Mouse (Mus musculus) mesoderm, embryonic 11.5 days (tissue): ENCODE measurements around the gene Trpm3.

Experiments used
- DNase-seq: peaks from one replicate; pipeline ENCODE4 v3.0.0-alpha.2; 2012; ENCODE audit warnings: low read depth, low spot score

Gene Trpm3

DNA sequence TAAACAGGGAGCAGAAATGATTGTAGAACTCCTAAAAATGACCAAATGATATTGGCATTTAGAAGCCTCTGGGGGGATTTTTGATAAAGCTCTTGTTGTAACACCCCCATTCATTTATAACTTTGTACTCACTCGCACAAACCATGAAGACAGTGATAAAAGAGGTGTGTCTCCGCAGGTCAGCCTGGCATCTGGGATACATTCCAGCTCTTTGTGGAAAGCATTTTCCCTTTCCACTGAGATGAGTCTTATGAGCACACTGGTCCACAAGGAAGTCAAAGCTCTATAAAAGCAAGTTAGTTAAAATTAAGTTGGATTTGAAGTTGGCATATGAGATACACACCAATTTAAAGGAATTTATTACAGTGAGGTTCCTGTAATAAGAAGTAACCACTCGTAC lies 600.4 kb downstream of the Trpm3 start:
- no peak for DNase-seq

DNA sequence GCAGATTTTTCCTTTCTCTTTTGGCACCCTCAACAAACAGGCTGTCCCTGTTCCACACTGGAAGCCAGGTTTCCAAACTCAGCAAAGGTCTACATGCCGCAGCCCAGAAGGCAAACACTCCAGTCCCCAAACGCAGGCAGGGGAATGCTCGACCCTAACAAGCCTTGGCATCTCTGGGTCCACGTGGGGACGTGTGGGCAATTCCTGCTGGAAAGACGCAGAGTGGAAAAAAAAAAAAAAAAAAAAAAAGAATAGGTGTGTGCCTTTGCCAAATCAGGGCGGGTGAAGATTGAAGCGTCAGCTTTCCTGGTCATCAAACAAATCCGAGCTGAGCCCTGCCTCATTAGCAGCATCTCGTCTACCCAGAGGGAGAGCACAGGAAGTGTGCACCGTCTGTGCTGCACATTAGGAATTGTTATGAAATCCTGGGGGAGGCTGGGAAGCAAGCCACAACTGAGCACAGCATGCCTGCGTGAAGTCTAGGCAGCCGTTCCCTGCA lies 614.5 kb downstream of the Trpm3 start:
- no peak for DNase-seq

- no peak for DNase-seq
Measured at GRCm38 (mm10) chr19:22754071-22754470, 615.2 kb downstream of the Trpm3 start.

DNA sequence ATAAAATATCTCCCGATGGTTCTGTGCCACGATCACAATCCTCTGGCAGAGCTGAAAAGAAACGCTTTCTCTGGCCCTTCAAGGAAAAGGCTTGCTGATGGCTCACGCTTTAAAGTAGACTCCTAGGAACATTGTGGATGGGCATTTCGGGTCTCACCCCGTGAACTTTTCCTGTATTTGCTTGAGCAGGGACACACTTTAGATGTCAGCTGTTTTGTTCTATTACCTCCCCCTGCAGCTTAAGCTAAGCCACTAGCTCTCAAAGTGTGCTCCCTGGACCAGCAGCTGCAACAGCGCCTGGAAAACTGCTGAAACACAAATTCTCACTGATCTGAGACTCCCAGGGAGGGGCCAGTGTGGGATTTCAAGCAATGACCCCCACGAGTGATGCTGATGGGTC lies 615.7 kb downstream of the Trpm3 start:
- no peak for DNase-seq

GRCm38 (mm10) chr19:22758496-22758895 lies 619.6 kb downstream of the Trpm3 start:
- no peak for DNase-seq

GRCm38 (mm10) chr19:22768242-22768641 lies 629.4 kb downstream of the Trpm3 start:
- DNase-seq = no peak

DNA sequence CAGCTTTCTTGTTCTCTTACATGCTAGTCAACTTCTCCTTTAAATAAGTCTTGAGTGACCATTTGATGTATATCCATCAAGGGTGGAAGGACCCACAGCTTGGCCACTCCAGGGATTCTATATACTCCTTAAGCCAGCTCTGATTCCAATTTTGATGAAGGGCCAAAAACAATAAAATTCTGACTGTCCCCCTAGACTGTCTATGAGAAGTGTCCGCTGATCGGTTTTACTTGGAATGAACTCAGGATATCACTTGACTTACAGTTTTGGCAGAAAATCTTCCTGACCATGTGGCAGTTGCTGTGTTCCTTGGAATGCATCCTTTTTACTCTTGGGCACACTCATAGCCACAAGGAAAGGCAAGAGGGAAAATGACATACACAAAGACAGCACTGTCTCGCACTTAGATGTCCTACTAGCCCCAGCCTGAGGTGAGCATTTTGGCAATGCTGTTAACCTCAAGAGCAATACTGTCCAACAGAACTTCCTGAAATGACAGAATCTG lies 636.4 kb downstream of the Trpm3 start:
- no peak for DNase-seq

DNA sequence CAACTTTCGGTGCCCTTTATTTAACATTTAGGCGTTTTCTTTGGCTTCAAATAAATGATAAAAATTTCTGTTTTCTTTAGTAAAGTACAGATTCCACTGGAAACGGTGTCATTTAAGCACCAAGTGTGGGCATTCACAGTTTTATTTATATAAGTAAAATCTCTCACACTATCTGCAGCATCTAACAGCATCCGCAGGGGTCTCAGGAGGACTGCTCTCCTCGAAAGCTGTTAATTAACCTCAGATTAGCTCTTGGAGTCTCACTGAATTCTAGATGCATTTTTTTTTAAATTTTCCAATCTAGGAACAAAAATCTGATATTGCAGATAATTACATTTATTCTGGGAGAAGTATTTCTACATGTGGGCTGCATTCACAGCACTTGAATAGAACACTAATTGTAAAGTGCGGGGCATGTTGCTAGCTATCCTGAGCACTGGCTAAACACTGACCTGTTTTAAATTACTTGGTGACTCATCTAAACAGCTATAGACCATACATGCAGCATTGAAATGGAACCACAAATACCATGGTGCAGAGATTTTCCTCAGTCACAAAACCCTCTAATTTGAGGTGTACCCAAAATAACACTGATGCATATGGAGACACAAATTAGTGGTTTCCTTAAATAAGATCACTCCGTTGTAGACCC lies 641.5 kb downstream of the Trpm3 start:
- no peak for DNase-seq

DNA sequence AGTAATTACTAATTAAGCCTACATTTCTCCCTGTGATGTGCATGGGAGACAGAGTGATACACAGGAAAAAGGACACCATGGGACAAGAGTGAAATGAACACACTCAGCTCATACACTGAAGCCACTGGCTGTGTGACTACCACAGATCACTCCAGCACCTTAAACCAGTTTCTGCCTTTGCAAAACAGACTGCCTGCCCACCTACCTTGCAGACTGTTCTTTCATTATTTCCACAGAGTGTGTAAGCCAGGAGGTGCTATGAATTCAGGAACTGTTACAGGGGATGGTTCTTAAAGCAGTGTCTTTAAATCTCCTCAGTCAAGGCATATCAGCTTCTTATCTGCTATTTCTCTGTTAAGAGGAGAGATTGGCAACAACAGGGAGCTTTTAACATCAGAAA lies 642.7 kb downstream of the Trpm3 start:
- no peak for DNase-seq

DNA sequence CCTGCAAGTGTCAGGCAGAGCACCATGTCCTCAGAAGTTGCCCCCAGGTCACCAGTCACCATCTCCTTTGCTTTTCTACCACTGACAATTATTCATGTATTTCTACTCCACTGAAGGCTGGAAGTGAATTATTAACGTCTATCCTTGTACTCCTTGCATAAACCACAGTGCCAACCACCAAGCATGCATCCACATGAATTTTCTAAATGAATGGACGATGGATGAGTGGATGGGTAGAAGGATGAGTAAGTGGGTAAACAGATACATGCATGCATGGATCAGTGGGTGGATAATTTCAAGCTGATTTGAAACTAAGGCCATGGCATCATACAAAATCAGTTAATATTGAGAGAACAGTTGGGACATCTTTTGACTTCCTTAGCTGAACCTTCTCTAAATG lies 644.9 kb downstream of the Trpm3 start:
- DNase-seq = no peak

- no peak for DNase-seq
Measured at GRCm38 (mm10) chr19:22789753-22790152, 650.9 kb downstream of the Trpm3 start.

DNA sequence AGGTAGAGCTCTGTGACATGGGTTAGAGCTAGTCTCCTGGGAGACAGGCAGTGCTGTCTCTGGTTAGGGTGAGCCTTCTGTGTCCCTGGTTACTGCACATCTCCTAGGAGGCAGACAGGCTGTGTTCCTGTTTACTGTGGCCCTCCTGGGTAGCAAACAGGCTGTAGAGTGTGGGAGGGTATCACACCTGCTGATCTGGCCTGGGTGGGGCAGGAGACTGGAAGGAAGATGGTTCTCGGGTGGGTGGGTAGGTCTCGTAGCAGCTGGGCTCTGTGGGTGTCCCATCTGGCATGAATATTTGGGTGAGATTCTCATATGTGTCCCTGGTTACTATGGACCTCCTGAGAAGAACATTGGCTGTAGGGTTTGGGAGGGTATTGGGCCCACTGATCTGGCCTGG lies 658.1 kb downstream of the Trpm3 start:
- no peak for DNase-seq

- DNase-seq = no peak
Measured at GRCm38 (mm10) chr19:22800471-22800870, 661.6 kb downstream of the Trpm3 start.

- DNase-seq = no peak
Measured at GRCm38 (mm10) chr19:22803396-22803795, 664.5 kb downstream of the Trpm3 start.

DNA sequence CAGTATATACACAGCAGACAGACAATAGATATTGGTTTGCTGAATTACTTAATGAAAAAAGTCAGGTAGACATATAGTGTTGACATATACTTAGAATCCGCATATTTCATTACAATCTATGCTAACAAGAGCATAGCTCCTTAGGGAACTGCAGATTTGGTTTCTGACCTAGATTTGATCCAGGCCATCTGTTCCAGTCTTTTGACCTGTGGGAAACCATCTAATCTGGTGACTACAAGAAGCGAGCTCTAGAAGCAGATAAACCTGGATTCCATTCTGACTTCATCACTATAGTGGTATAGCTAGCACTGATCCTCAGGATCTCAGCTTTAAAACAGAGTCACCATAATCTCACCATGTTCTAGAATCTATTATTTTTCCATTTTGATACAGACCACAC lies 665.5 kb downstream of the Trpm3 start:
- no peak for DNase-seq

DNA sequence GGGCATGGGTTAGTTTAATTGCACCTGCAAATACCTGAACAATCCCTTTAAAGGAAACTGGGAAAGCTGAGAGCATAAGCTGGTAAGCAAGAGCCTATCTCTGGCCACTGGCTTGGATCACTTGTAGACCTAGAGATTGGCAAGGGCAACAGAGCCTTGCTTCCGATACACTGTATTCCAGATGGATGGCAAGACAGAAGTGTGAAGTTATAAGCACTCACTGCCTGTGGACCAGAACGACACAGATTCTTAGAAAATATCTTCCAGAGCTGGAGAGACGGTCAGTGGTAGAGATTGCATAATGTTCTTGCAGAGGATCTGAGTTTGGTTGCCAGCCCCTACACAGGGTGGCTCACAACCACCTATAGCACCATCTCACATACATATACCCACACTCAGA lies 671.4 kb downstream of the Trpm3 start:
- no peak for DNase-seq

- DNase-seq = no peak
Measured at GRCm38 (mm10) chr19:22821741-22822140, 682.9 kb downstream of the Trpm3 start.

- peak; percentile 68 for DNase-seq
Measured at GRCm38 (mm10) chr19:22823491-22823981, 684.7 kb downstream of the Trpm3 start.

DNA sequence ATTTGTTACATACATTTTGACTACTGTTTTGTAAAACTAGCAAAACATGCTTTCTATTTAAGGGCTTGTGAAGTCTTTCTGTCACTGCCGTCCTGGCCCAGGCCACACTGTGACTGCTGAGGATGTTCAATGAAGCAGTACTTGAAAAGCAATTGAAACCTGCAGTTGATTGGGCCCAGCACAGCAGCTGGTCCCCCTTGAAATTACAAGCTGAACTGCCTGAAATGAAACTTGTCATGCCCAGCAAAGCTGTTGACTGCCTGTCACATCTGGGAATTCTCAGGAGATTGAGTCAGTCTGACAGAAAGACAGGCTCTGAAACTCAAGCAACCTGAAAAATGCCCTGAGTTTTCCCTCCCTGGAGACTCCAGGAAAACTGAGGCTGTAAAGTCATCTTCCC lies 687.0 kb downstream of the Trpm3 start:
- peak; percentile 21 for DNase-seq

- no peak for DNase-seq
Measured at GRCm38 (mm10) chr19:22828198-22828742, 689.4 kb downstream of the Trpm3 start.

GRCm38 (mm10) chr19:22841081-22842040 lies 702.5 kb downstream of the Trpm3 start:
- DNase-seq = no peak

- DNase-seq = no peak
Measured at GRCm38 (mm10) chr19:22842697-22843096, 703.9 kb downstream of the Trpm3 start.
